Mouse (Mus musculus) spleen, adult 12 weeks (tissue): Measurements from ENCODE around the gene Celsr2.

Experiments
- DNase-seq: peaks from one replicate; pipeline ENCODE4 v3.0.0; 2022; ENCODE audit warnings: low spot score

The Celsr2 gene

GRCm38 (mm10) chr3:108414857-108415830 lies at the start of gene Celsr2:
Gene Celsr2, minus strand, starts transcription at chr3:108415552.
- DNase-seq = no peak

GRCm38 (mm10) chr3:108458866-108459265 lies 43.5 kb upstream of the Celsr2 start:
- DNase-seq = peak; percentile 25

- no peak for DNase-seq
Observed at GRCm38 (mm10) chr3:108458380-108458779, 43.0 kb upstream of the Celsr2 start.

- no peak for DNase-seq
Observed at GRCm38 (mm10) chr3:108454172-108454571, 38.8 kb upstream of the Celsr2 start.

- DNase-seq = no peak
Observed at GRCm38 (mm10) chr3:108451969-108452368, 36.6 kb upstream of the Celsr2 start.

GRCm38 (mm10) chr3:108445366-108445705 lies 30.0 kb upstream of the Celsr2 start:
- DNase-seq = no peak

- peak; percentile 87 for DNase-seq
Observed at GRCm38 (mm10) chr3:108444698-108445365, 29.5 kb upstream of the Celsr2 start, which contains the start of gene Sars. Gene Sars, minus strand, starts transcription at chr3:108445209.

GRCm38 (mm10) chr3:108444029-108444428 lies 28.7 kb upstream of the Celsr2 start:
- peak; percentile 45 for DNase-seq

GRCm38 (mm10) chr3:108436380-108436714 lies 21.0 kb upstream of the Celsr2 start:
- no peak for DNase-seq

GRCm38 (mm10) chr3:108435701-108436379 lies 20.5 kb upstream of the Celsr2 start:
- DNase-seq = no peak

GRCm38 (mm10) chr3:108433881-108434495 lies 18.6 kb upstream of the Celsr2 start:
- no peak for DNase-seq

- no peak for DNase-seq
Observed at GRCm38 (mm10) chr3:108433188-108433880, 18.0 kb upstream of the Celsr2 start.

GRCm38 (mm10) chr3:108432542-108433187 lies 17.3 kb upstream of the Celsr2 start:
- no peak for DNase-seq

GRCm38 (mm10) chr3:108425624-108426018 lies 10.3 kb upstream of the Celsr2 start:
- DNase-seq = no peak

- DNase-seq = no peak
Observed at GRCm38 (mm10) chr3:108424944-108425623, 9.7 kb upstream of the Celsr2 start.

- DNase-seq = no peak
Observed at GRCm38 (mm10) chr3:108423844-108424801, 8.8 kb upstream of the Celsr2 start.

GRCm38 (mm10) chr3:108423006-108423405 lies 7.7 kb upstream of the Celsr2 start:
- DNase-seq = no peak

- DNase-seq = peak; percentile 47
Observed at GRCm38 (mm10) chr3:108415831-108416223, 475 bp upstream of the Celsr2 start.

- no peak for DNase-seq
Observed at GRCm38 (mm10) chr3:108413634-108414360, 1.6 kb downstream of the Celsr2 start.
